Mouse (Mus musculus) testis, adult 2 months (tissue): ENCODE measurements around the gene Slc5a4a.

ENCODE experiments used
- CTCF ChIP-seq: fragments of 200-500 bp; IDR thresholded peaks from 2 replicates; pipeline ENCODE4 v1.5.1; 2012; ENCODE audit warnings: low read depth, mild to moderate bottlenecking, inconsistent platforms, low read length, moderate library complexity; ENCODE audit not compliant: control insufficient read depth, insufficient read depth, insufficient replicate concordance
- POLR2A ChIP-seq: fragments of 200-500 bp; IDR thresholded peaks from 2 replicates; pipeline ENCODE4 v1.6.1; 2012; ENCODE audit warnings: low read depth, mild to moderate bottlenecking, inconsistent platforms, low read length, moderate library complexity; ENCODE audit not compliant: control insufficient read depth

DNA sequence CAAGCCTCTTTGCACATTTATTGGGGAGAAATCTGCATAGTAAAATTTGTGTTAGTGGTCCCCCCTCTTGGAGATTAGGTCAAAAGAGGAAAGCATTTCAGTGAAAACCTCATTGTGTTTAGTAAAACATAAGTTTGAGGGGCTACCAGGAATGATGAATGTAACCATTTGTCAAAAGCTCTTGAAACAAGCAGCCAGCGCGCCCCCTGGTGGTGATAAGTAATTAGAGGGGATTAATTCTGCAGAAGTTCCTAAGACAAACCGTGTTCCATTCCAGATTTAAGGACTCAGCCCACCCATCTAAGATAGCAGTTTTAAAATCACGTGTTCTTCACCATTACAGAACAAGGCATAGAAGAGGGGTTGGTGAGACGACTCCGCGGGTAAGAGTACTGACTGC, 54.7 kb downstream of the Slc5a4a start:
- no peak for TF ChIP-seq POLR2A
- peak; percentile 19; the same call in 1 of the 2 replicates for TF ChIP-seq CTCF
